Mouse (Mus musculus) mature B cell (primary cell): ENCODE measurements around the gene Mak.

Experiments
- in situ Hi-C: fragments of 300-500 bp; cut with MboI; formaldehyde crosslinking; loops from 2 replicates; pipeline ENCODE4 v1.14.3; 2019

The Mak gene

DNA sequence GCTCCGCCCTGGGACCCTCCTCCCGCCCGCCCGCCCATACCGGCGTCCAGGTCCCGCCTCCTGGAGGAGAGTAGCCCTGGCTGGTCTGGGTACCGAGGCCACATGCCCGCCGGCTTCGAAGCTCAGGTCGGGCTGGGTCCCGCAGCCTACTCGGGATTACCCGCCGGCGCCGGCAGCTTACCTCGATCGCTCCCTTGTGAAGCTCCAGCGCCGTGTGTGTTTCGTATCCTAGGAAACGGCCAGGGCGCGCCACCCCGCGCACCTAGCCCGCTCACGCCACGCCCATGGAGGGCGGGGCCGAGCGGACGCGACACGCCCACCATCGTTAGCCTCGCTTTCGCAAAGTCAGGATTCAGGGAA is at the start of gene Mak:
Mak (minus strand) TSS at position 286 of the 360 bp plus-strand sequence.
- in situ Hi-C loops, result no loop called here

DNA sequence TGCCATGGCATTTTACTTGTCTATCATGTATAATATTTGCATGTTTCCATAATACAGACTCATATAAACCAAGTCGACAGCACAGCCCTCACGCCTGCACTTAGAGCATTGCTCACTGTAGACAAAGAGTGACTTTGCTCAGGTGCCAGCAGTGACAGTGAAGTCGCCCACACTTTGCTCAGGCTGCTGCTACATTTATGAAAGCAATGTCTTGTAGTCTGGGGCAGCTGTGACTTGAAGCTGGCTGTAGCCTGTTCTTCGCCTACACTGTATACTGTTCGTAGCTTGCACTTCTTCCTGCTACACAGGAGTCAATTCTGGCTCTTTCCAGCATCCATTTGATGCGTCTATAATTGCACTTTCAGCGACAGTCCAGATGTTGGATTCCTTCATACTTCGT is 49.6 kb upstream of the Mak start:
- in situ Hi-C loops, result no loop called here

DNA sequence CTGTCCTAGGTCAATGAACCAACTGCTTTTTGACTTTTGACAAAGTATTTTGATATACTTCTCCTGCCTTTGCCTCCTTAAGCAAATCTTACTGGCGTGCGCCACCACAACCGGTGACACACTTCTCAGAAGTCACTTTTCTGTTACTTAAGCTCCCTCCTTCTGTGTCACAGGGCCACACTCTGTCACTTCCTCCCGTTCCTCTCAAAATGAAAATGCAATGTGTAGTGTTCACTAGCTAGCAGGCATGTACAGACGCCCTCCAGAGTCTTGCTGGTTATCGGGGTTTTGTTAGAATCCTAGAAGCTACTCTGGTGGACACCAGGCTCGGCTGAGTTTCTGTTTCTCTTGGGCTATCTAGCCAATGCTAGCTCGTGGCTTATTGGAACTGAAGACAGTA is 48.8 kb upstream of the Mak start:
- in situ Hi-C loops, result no loop called here

DNA sequence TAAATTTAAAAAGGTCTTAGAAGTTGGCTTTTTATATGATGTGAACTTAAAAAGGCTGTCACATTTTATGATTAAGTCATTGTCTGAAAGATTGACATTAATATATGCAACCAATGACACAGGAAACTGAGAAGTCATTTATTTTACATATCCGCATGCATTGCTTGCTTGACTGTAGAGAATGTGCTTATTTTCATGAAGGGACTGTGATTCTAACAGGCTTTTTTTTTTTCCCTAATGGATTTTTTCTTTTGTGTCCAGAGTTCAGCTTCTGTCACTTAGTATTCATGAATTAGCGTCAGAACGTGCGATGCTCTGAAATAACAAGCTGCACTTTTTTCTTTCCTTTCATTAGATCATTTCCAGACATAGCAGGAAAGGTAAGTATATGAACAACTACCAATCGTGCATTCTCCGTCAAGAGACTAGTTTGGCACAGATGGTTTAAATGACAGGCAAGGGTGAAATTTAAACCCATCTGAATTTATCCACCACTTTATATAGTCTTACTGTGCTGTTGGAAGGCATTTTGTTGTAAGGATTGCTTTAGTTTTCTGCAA is 44.2 kb upstream of the Mak start:
- in situ Hi-C loops, result no loop called here

DNA sequence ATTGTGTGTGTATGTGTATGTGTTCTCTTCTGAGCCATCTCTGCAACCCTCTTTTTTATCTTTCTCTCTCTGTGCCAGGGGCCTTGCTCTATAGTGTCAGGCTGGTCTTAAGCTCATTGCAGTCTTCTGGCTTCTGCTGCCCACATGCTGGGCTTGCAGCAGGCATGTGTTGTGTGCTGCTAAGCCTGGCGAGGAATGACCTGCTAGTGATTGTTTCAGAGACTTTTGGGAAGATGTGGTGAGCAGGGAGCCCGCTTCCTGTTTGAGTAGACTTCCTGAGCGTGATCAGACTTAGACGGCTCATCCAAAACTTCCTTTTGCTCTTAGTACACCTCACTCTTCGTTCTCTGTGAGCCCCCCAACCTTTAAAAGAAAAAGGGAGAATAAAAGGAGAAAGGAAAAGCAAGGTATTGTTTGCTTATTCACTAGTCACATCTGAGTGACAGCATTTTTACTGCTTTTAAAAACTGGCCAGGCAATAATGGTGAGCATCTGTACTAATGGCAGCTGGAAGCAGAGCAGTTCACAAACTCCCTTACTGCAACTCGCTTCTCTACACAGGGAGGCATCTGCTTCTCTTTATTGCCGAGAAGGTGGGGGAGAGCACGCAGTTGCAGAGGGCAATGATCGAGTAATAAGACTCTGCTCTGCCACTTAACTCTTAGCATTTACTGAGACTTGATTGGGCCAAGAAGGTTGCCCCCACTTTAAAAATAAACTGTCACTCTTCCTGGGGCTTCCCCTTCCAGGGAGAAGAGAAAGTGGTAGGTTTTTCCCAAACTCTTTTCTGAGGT is 39.8 kb upstream of the Mak start:
- in situ Hi-C loops, result no loop called here

DNA sequence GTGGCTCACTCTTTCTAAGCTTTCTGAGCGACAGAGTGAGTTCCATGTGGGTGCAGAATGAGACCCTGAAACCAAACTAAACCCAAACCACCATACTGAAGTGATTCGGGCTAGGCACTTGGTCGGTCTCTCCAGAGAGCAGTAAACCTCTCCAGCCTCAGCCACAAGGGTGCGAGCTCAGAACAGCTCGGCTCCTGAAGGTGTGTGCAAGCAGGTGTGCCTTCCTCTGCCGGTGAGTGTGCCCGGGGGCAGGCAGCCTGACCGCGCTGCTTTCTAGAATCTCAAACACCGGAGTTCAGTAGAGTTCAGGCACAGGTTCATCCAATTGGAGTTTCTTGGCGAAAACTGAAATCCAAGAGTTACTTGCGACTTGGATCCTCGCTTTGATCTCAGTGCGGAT is 34.4 kb upstream of the Mak start, which contains the start of gene Sycp2l:
Sycp2l (plus strand) TSS at position 368 of the 400 bp plus-strand sequence.
- in situ Hi-C loops, result no loop called here

DNA sequence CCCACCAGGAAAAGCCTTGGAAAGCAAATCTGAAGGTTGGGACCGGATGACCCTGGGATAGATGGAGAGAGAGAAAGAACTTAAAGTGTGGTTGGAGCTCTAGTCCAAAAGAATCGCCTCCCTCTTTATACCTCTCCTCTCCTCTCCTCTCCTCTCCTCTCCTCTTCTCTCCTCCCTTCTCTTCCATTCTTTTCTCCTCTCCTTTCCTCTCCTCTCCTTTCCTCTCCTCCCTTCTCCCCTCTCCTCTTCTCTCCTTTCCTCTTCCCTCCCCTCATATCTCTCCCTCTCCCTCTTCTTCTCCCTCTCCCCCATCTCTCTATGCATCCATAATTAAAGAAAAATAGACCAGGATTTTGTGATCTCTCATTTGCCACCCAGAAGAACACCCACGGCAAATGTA is 31.4 kb upstream of the Mak start, which contains the start of gene Gcm2:
Gcm2 (minus strand) TSS at position 101 of the 400 bp plus-strand sequence.
- in situ Hi-C loops, result no loop called here

DNA sequence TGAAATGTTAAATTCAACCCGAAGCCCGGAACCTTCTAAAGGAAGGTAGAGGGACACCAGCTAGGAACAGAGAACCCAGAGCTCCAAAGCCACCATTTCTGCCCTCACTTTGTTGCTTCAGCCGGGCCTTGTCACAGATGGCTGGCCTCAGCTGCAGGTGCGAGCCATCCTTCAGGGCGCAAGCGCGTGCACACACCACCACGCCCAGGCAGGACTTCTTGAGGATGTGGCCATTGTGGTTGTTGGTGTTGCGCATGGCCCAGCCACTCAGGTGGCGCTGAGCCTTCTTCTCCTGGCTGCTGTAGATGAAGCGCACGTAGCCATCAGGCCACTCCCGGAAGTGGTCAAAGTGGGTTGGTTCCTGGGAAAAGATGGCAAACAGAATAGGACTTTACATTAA is 26.0 kb upstream of the Mak start:
- in situ Hi-C loops, result no loop called here

DNA sequence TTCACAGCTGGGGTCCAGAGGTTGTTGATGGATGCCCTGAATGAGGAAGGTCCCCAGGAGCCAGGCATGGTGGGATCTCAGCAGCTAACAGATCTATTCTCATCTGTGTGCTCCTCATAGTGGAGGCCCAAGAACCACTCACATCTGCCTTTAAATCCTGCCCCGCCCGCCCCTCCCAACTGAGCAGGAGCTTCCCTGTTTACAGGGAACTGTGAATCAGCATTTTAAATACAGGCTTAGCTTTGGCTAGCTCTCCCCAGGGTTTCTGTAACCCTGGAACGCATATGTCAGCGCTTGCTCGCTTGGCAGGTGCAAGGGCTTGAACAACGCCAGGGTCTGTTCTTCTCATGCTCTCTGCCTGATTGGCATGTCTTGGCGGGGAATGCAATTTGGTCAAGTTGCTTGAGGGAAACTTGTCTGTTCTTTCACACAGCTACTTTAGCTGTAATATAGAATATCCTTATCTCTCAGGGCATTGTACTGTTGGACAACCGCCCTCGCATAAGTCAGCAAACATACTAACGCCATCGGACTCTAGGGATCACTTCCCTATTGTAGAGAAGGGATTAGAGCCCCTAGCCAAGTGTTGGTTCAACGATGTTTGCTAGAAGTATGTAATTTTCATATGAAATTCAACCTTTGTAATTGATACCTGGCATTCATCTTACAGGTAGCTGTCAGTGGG is 24.5 kb upstream of the Mak start:
- in situ Hi-C loops, result no loop called here

DNA sequence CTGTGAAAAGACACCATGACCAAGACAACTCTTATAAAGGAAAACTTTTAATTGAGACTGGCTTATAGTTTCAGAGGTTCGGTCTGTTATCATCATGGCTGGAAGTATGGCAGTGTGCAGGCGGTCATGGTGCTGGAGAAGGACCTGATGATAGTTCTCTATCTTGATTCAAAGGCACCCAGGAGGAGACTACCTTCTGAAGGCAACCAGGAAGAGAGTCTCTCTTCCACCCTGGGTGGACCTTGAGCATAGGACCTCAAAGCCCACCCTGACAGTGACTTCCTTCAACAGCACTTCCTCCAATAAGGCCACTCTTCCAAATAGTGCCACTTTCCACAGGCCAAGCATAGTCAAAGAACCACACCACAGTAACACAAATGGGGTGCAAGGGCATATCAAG is 20.5 kb upstream of the Mak start:
- in situ Hi-C loops, result no loop called here

DNA sequence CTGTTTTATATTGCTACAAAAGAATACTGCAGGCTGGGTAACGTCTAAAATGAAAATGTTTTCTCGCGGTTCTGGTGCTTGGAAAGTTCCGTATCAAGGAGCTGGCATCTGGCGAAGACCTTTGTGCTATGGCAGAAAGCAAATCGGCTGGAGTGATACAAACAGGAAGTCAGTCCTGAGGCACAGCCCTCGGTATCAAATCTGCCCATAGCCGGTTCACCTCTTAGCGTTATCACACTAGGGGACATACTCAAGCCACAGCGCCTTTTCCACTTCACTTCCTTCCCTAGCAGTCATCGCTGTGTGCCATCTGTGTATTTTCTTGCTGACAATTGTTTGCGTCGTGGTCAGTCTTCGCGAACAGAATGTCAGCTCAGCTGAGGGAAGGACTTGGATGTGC is 18.8 kb upstream of the Mak start:
- in situ Hi-C loops, result no loop called here

DNA sequence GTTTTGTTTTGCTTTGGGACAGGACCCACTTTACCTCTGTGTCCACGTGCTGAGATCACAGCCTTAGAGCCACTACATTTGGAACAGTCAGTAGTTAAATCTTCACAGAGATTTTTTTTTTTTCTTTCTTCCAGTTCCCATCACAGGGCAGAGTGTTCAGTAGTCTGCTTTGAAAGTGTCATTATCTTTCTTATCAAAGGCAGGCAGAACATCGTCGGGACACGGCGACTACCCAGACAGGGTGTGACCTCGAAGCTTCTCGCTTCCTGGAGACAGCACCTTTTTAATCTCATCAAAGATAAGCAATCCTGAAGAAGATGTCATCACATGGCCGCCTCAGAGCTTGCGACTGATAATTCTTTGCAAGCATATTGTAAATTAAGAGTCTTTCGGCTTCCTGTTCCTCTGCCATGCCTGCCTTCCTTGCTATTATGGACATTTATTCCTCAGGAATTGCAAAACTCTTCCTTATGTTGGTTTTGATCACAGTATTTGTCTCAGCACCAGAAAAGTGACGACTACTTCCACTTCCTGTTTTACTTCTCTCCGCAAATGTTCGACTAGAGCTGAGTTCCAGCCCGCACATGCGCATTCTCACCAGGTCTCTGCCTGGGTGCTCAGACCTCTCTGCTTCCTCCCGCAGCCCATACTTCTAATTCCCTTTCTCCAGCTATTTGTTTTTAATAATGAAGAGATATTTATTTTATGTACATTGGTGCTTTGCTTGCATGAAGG is 18.0 kb upstream of the Mak start:
- in situ Hi-C loops, result no loop called here

DNA sequence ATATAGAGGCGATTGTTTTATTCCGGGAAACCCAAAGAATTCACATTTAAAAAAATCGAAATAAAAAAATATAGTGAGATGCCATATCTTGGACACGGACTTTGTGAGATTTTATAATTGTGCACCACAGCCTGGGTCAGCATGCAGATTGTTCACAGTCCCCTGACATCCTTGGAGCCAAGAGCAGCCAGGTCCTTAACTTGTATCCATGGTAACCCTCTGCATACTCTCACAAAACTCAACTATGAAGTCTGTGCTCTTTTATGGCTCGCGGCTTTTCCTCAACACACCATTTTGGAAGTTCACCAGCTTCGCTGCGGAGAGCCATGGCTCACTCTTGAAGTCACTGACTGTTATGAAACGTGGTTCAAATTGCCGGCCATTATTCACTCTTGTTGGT is 14.7 kb upstream of the Mak start:
- in situ Hi-C loops, result no loop called here

DNA sequence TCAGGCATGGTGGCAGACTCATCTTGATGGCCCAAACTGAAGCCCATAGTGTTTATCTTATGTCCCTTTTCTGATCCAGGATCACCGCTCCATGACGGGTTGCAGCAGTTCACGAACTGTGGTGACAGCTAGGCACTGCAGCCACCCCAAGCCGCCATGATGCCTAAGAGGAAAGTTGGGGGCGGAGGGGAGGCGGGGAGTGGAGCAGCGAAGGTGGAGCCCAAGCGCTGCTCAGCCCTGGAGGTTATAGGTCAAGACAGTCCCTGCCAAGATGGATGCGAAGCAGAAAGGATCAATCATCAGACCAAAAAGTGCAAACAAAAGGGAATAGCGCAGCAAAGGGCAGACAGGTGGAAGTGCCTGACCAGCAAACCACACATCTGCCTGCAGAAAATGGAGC is 11.8 kb upstream of the Mak start:
- in situ Hi-C loops, result no loop called here

DNA sequence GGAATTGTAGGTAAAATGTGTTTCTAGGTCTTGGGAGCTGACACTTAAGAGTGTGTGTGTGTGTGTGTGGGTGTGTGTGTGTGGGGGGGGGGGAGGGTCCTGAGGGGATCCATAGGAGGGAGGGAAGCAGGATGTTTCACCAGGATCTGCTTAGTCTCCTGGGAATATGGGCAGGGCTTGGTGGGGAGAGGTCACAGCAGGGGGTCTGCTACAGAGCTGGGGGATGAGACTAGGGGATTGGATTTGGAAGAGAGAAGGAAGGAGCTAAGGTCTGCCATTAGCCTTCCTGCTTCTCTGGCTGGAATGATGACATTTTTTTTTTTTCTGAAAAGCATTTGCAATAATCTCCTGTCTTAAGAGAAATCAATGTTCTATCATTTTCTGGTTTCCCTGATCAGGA is 9.2 kb upstream of the Mak start:
- in situ Hi-C loops, result no loop called here

DNA sequence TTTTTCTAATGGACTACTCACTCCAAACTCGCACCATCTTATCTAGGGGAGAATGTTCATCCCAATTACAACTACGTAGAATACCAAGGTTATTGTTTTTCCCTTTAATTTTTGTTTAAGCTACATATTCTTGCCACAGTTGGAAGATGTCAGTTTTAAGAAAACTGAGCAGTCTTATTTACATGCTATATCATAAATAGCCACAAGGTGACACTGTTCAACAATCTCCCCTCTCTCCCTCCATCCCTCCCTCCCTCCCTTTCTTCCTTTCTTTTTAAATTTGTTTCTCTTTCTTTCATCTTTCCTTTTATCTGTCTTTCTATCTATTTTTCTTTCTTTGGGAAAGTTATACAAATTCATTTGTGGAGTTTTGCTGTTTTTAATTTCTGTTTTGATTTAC is 5.6 kb upstream of the Mak start:
- in situ Hi-C loops, result no loop called here

DNA sequence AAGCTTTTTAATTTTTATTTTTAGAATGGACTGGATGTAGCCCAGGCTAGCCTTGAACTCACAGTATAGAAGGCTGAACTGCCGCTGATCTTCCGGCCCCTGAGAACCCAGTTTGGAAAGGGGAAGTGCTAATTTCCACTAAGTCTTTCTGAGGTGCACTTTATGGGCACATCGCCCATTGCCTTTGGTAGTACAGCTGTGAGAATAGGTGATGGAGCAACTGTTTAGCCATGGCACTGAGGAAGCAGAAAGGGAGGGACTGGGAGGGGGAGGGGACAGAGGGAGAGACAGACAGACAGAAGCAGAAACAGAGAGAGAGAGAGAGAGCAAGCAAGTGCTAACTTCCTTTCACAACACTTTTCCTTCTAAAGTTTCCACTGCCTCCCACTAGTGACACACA is 5.0 kb upstream of the Mak start:
- in situ Hi-C loops, result no loop called here

DNA sequence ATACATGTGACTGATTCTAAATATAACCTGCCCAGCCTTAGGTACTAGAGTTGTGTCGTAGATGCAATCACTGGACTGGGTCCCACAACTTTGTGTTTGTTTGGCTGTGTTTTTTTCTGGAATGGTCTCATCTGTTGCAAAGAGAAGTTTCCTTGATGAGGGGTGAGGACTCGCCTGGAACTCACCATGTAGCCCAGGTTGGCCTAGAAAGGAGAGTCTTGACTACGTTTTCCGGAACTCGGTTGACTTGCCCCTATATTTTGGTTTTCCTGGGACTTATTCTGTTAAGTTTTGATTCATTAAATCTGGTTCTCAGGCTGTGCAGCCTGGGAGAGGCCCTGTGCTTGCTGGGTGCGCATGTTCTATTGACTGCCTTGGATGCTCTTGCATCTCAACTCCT is 1.2 kb upstream of the Mak start:
- in situ Hi-C loops, result no loop called here

DNA sequence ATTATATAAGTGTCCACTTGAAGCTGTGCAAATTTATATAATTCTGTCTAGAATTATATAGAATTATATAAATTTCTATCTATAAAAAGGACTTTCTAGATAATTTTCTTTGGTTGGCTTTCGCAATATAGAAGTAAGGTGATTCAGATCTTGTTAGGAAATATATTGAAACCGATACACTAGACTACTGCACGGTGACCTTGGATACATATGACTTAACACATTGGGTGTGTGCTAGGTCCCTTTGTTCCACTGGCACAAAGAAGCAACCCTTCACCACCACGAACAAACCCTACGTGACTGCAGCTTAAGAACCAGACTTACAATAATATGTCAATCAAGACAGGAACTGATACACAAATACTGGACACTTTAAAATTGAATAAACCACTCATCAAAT is 353 bp upstream of the Mak start:
- in situ Hi-C loops, result no loop called here

DNA sequence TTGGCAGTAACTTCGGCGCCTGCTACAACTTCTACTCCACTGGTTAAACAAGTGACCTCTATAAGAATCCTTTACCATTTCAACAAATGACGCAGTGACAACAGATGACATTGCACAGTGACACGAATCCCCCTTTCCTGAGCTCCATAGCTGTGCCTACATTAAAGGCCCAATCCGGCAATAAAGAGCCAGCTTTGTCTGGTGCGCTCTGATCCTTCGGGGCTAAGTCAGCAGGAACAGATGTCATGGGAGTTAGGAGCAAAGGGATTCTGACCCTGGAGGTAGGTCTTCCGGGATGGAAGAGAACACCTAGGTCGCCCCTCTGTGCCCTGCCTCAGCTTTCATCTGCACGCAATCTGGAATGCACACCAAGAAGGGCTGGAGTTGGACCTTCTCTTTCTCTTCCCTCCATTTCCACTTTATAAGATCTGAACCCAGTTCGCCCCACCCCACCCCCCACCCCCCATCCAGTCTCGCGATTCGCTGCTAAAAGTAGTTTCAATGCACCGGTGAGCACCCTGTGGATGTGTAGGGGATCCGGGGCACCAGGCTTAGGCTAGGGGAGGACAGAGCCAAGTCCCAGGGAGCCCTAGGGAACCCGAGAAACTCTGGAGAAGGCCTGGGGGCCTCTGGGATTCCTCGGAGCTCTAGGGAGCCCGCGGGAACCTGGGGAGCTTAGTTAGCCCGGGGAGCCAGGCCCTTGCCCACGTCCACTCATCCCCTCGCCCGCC is 651 bp downstream of the Mak start:
- in situ Hi-C loops, result no loop called here

DNA sequence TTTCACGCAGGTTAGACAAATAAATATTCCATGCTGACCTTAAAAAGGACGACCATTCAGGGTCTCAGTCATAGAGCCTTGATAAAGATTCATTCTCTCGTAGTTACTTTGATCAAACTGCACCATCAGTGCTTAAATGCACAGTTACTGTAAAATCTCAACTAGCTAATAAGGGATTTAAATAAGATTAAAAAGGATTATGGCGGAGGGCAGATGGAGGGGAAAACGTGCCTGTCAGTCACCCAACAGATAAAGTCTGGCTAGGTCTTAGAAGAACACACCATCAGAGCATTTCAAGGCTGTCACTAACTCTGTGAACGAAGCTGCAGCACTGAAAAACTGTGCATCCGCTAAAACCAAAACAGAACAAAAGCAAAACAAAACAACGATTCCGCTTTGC is 1.6 kb downstream of the Mak start:
- in situ Hi-C loops, result no loop called here

DNA sequence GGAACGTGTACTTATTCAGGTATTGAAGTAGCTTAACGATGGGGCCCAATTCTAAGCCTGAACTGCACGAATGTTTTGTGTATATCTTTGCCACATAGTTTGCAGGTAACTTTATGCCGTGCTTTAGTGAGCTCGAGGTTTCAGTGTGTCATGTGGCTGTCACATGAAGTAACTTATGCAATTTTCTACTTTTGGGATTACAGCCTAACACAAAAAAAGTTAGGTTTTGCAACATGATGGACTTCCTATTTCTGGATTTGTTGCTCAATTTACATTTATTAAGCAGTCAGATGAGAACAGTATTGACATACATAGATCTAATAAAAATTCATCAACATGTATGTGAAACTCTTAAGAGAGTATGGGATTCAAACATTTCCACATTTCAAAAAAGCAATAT is 5.7 kb downstream of the Mak start:
- in situ Hi-C loops, result no loop called here
